Mouse (Mus musculus) liver, embryonic 14.5 days (tissue): Measurements from ENCODE around the gene Grik3.

Source experiments
- CTCF ChIP-seq: IDR thresholded peaks from 2 replicates; pipeline ENCODE4 v1.5.1; 2016; ENCODE audit warnings: antibody characterized with exemption, low read depth, control low read depth
- EP300 ChIP-seq: IDR thresholded peaks from 2 replicates; pipeline ENCODE4 v1.6.1; 2016; ENCODE audit warnings: antibody characterized with exemption, low read depth

DNA sequence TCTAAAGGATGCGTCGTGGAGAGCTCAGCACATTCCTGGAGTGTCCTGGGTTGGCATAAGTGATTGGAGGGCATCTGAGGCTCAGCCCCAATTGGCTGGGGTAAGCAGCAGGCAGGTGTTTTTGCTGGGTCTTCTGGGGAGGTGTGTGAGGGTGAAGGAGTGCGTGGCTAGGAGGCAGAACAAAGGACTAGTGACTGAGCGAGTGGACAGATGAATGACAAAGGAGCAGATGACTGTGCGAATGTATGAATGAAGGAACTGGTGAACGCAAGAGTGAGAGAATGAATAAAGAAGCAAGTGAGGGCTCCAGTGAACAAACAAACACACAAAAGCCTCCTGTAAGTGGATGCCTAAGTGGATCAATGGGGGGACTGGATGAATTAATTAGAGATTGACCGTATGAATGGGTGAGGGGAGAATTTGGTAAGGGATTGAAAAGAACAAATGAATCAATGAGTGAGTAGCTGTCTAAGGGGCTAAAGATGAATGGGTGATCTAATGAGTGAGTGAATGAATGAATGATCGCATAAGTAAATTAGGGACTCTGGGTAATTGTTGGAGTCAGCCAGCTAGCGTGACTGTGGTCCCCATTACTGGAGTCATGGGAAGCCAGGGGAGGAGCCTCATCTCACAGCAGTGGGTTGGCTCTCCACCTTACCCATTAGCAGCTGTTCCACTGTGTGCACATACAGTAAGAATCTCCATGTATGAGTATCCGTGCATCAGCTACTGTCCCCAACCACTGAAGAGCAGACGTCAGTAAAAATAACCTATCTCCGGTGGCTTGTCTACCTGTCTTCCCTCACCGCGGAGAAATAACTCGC, 4.9 kb upstream of the Grik3 start:
- TF ChIP-seq CTCF (no peak), EP300 (no peak)
